Mouse (Mus musculus) midbrain, embryonic 10.5 days (tissue): ENCODE measurements around the gene Ces2g. TPM values are rescaled to one million over a fixed set of nuclear protein-coding genes. Genes with fewer than 3 reads are reported as not detected.

Experiments used
- DNase-seq: peaks from one replicate; pipeline ENCODE4 v3.0.0-alpha.2; 2017; ENCODE audit warnings: low spot score
- H3K27ac ChIP-seq: fragments of 300-500 bp; sonication (generic); replicated peaks from 2 replicates; pipeline ENCODE4 v1.5.1; 2016; ENCODE audit warnings: mild to moderate bottlenecking
- H3K27me3 ChIP-seq: fragments of 300-500 bp; sonication (generic); 2 replicates; pipeline ENCODE4 v1.6.1; 2016; ENCODE audit warnings: low read depth, mild to moderate bottlenecking; ENCODE audit not compliant: poor library complexity, severe bottlenecking
- H3K36me3 ChIP-seq: fragments of 300-500 bp; sonication (generic); 2 replicates; pipeline ENCODE4 v1.6.1; 2016; ENCODE audit warnings: mild to moderate bottlenecking, moderate library complexity
- H3K4me1 ChIP-seq: fragments of 300-500 bp; sonication (generic); 2 replicates; pipeline ENCODE4 v1.6.1; 2016
- H3K4me3 ChIP-seq: fragments of 300-500 bp; sonication (generic); 2 replicates; pipeline ENCODE4 v1.5.1; 2016; ENCODE audit warnings: mild to moderate bottlenecking, moderate library complexity
- H3K9me3 ChIP-seq: fragments of 300-500 bp; sonication (generic); replicated peaks from 2 replicates; pipeline ENCODE4 v1.6.1; 2016; ENCODE audit warnings: mild to moderate bottlenecking
- WGBS: fragments of 180-500 bp; shearing (Covaris S2); methylation state at CpG from one replicate; pipeline ENCODE4 v1.1.7; 2016; 5-methylcytosine and 5-hydroxymethylcytosine counted together
- polyA plus RNA-seq: library from polyadenylated mRNA; unstranded; fragments of >200 nt; fragmentation: Nextera tagmentation; extraction: Ambion mirVana; gene quantifications from 2 replicates; pipeline ENCODE4 v1.2.1, GENCODE M21; 2016

The Ces2g gene
- polyA plus RNA-seq, 1 experiment from 2014 or later, result not detected

DNA sequence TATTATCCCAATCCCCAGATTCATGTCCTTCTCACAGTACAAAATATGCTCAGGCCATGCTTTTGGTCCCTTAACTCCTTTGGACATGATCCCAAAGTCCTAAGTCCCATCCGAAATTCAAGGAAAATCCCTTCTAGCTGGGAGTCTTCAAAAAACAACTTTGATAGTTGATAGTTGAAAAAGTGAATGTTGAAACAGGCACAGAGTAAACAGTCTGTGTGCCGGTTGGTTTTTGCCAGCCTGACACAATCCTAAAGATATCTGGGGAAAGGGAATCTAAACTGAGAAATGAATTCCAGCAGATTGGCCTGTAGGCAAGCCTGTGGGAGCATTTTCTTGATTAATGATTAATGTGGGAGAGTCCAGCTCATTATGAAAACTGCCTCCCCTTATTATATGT lies 48.5 kb downstream of the Ces2g start:
- Histone ChIP-seq H3K27ac (no peak overlapping the region), H3K4me1 (no peaks in the 10 kb centered on the region), H3K36me3 (no peaks in the 10 kb centered on the region), H3K4me3 (no peak overlapping the region), H3K27me3 (no peaks in the 10 kb centered on the region), H3K9me3 (peaks cover 5% of the 10 kb centered on the region)
- no peak for DNase-seq
- 95% methylated on average over 2 of the region's 2 CpGs for WGBS

GRCm38 (mm10) chr8:105011136-105011535 lies 49.6 kb downstream of the Ces2g start:
- H3K36me3 ChIP-seq, result no peaks in the 10 kb centered on the region
- DNase-seq, result no peak
- H3K9me3 ChIP-seq, result peaks cover 5% of the 10 kb centered on the region
- no peak overlapping the region for H3K27ac ChIP-seq
- 82% methylated on average over 12 of the region's 12 CpGs for WGBS
- no peaks in the 10 kb centered on the region for H3K4me1 ChIP-seq
- no peaks in the 10 kb centered on the region for H3K27me3 ChIP-seq
- H3K4me3 ChIP-seq, result no peak overlapping the region

DNA sequence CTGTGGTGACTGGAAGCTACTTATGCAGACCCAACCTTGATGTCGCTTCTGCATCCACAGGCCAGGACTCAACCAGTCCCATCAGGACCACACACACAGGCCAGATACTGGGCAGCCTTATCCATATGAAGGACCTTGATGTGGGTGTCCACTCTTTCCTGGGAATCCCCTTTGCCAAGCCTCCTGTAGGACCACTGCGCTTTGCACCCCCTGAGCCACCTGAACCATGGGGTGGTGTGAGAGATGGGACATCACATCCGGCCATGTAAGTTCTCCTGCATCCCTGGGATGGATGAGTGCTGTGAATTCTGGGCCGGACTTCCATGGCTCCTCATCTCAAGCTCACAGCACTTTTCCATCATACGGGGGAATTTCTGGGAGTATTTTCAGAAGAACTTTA lies 52.9 kb downstream of the Ces2g start:
- Histone ChIP-seq H3K9me3 (peaks cover 3% of the 10 kb centered on the region; the same call in 1 of the 2 replicates), H3K27ac (no peak overlapping the region), H3K27me3 (no peaks in the 10 kb centered on the region), H3K4me1 (no peaks in the 10 kb centered on the region), H3K4me3 (no peak overlapping the region), H3K36me3 (no peaks in the 10 kb centered on the region)
- DNase-seq, result no peak
- 91% methylated on average over 5 of the region's 5 CpGs for WGBS

Other genes starting within 250 kb of the Ces2g start
- not detected in 2 replicates for gene Ces2a, start 227.7 kb upstream of the Ces2g start, polyA plus RNA-seq
- 0.22 TPM in 1 of 2 replicates, not detected in the other for gene Ces2b, start 130.1 kb upstream of the Ces2g start, polyA plus RNA-seq
- not detected in 2 replicates for gene Ces2c, start 114.7 kb upstream of the Ces2g start, polyA plus RNA-seq
- not detected in 2 replicates for gene Ces2e, start 35.5 kb upstream of the Ces2g start, polyA plus RNA-seq
- gene Ces2f, start 14.4 kb upstream of the Ces2g start, polyA plus RNA-seq, result not detected in 2 replicates
- not detected in 2 replicates for gene Ces2h, start 39.1 kb downstream of the Ces2g start, polyA plus RNA-seq
- not detected in 2 replicates for gene Ces3a, start 86.9 kb downstream of the Ces2g start, polyA plus RNA-seq
- gene Ces3b, start 122.0 kb downstream of the Ces2g start, polyA plus RNA-seq, result not detected in 2 replicates
- not detected in 2 replicates for gene Ces4a, start 170.1 kb downstream of the Ces2g start, polyA plus RNA-seq
- 41.8 and 46.7 TPM in 2 replicates for gene Cbfb, start 209.0 kb downstream of the Ces2g start, polyA plus RNA-seq